In genomic region chr2:92433578-92434374, GRCm38 (mm10) we compare ENCODE assay signal across 8 mouse cellular contexts. TPM values are rescaled to one million over a fixed set of nuclear protein-coding genes. Genes with fewer than 3 reads are reported as not detected.
DNase-seq lines count a peak whose midpoint lies in the region; ATAC-seq lines count a peak whose summit lies in the region.

Gene Cry2, minus strand, starts transcription at chr2:92434043.

- under 1% methylated on average over 76 of the region's 76 CpGs for WGBS in heart, embryonic 14.5 days
- under 1% methylated on average over 76 of the region's 76 CpGs for WGBS in liver, embryonic 13.5 days (ENCODE audit: insufficient replicate concordance)
- WGBS in stomach, embryonic 16.5 days: under 1% methylated on average over 76 of the region's 76 CpGs

- H3K4me2 ChIP-seq in heart, embryonic 14.5 days (ENCODE audit: low read length): peak within 1 kb of the TSS; percentile 93
- H3K4me2 ChIP-seq in liver, embryonic 13.5 days: peak within 1 kb of the TSS; percentile 99
- peak within 1 kb of the TSS; percentile 92 for H3K4me2 ChIP-seq in stomach, embryonic 16.5 days (ENCODE audit: low read depth, low read length)

- H3K9ac ChIP-seq in heart, embryonic 14.5 days (ENCODE audit: low read length): peak within 1 kb of the TSS; percentile 88
- peak within 1 kb of the TSS; percentile 88 for H3K9ac ChIP-seq in liver, embryonic 13.5 days
- peak within 1 kb of the TSS; percentile 82 for H3K9ac ChIP-seq in stomach, embryonic 16.5 days (ENCODE audit: low read length)

- peaks cover 3% of the 10 kb centered on the region; the same call in 1 of the 2 replicates for H3K9me3 ChIP-seq in heart, embryonic 14.5 days (ENCODE audit: control insufficient read depth, low read length)
- no peaks in the 10 kb centered on the region; the same call in 1 of the 2 replicates for H3K9me3 ChIP-seq in liver, embryonic 13.5 days (replicated peaks)
- no peaks in the 10 kb centered on the region for H3K9me3 ChIP-seq in stomach, embryonic 16.5 days (replicated peaks; ENCODE audit: control insufficient read depth, low read length)

- peak within 1 kb of the TSS; percentile 76 to 93 for H3K4me3 ChIP-seq in heart, embryonic 14.5 days (ENCODE audit: control insufficient read depth in 1 of 2, insufficient read depth in 1 of 2, low read depth in 1 of 2, low read length in 2 of 2)
- H3K4me3 ChIP-seq in liver, embryonic 13.5 days (replicated peaks): peak within 1 kb of the TSS; percentile 82
- peak within 1 kb of the TSS; percentile 75 for H3K4me3 ChIP-seq in stomach, embryonic 16.5 days (replicated peaks; ENCODE audit: low read length)

- peaks cover 32 to 46% of the 10 kb centered on the region in 2 experiments for H3K4me1 ChIP-seq in heart, embryonic 14.5 days (ENCODE audit: control insufficient read depth in 2 of 2, insufficient read depth in 2 of 2, low read length in 2 of 2)
- peaks cover 69% of the 10 kb centered on the region for H3K4me1 ChIP-seq in liver, embryonic 13.5 days (replicated peaks)
- peaks cover 43% of the 10 kb centered on the region for H3K4me1 ChIP-seq in stomach, embryonic 16.5 days (ENCODE audit: control insufficient read depth, insufficient read depth, low read length)

- peak; percentile 95 for ATAC-seq in CD4-positive, CD25-positive, alpha-beta regulatory T cell, adult 4 months
- ATAC-seq in heart, embryonic 14.5 days (ENCODE audit: insufficient number of reproducible peaks, insufficient read depth, low FRiP score, low read depth): peak; percentile 99
- ATAC-seq in liver, embryonic 13.5 days (ENCODE audit: low read depth): peak; percentile 97
- peak; percentile 98 for ATAC-seq in stomach, embryonic 16.5 days (ENCODE audit: insufficient read depth, low FRiP score)

- peaks cover 6% of the 10 kb centered on the region for H3K27me3 ChIP-seq in heart, embryonic 14.5 days (ENCODE audit: control insufficient read depth, insufficient read depth, low read length)
- H3K27me3 ChIP-seq in liver, embryonic 13.5 days: no peaks in the 10 kb centered on the region
- no peaks in the 10 kb centered on the region for H3K27me3 ChIP-seq in stomach, embryonic 16.5 days (ENCODE audit: control insufficient read depth, insufficient read depth, low read length)

- H3K27ac ChIP-seq in heart, embryonic 14.5 days (replicated peaks in 1 of 2; ENCODE audit: control insufficient read depth in 1 of 2, insufficient read depth in 1 of 2, low read depth in 2 of 2, low read length in 2 of 2): peak within 1 kb of the TSS; percentile 53 to 56; a peak in 3 of 4 replicates
- peak within 1 kb of the TSS; percentile 75 for H3K27ac ChIP-seq in liver, embryonic 13.5 days
- H3K27ac ChIP-seq in stomach, embryonic 16.5 days (ENCODE audit: low read length): peak within 1 kb of the TSS; percentile 76

- no peaks in the 10 kb centered on the region for H3K36me3 ChIP-seq in heart, embryonic 14.5 days (ENCODE audit: control insufficient read depth, insufficient read depth, low read length)
- H3K36me3 ChIP-seq in liver, embryonic 13.5 days: peaks cover 6% of the 10 kb centered on the region
- no peaks in the 10 kb centered on the region for H3K36me3 ChIP-seq in stomach, embryonic 16.5 days (ENCODE audit: control insufficient read depth, insufficient read depth, low read length)

- peak; percentile 97 for DNase-seq in c-Kit-negative CD71-positive TER-119-positive erythroid progenitor cells, embryonic 14.5 days (ENCODE audit: low read depth, low spot score)
- DNase-seq in fibroblast of lung, adult 2 months (ENCODE audit: low read depth): peak; percentile 97
- DNase-seq in kidney, postnatal 14 days: peak; percentile 99
- DNase-seq in liver, embryonic 13.5 days: peak; percentile 98
- peak; percentile 98 for DNase-seq in neural tube, embryonic 10.5 days (ENCODE audit: extremely low spot score, low spot score)

RNA-seq across cellular contexts. Expression of gene Cry2, which starts in this region (rescaled TPM):
- polyA plus RNA-seq in CD4-positive, CD25-positive, alpha-beta regulatory T cell, adult 4 months (2017; shearing (Covaris generic)): 10 to 100 TPM; 10.6 to 13.4 TPM
- 15.6 and 17.8 TPM in 2 replicates for polyA plus RNA-seq in heart, embryonic 14.5 days (2014; fragmentation: Nextera tagmentation; extraction: Ambion mirVana)
- polyA plus RNA-seq in liver, embryonic 13.5 days (2015; fragmentation: Nextera tagmentation; extraction: Ambion mirVana): 9.1 and 10.7 TPM in 2 replicates
- 23.4 and 26.5 TPM in 2 replicates for polyA plus RNA-seq in stomach, embryonic 16.5 days (2015; fragmentation: Nextera tagmentation; extraction: Ambion mirVana)

Comparison
In these comparisons a context has a peak if more than half of its experiments do, and no peak if none do; other contexts are left out.
1. Peak in every context shown above with its lines: DNase-seq, ATAC-seq, H3K4me3 ChIP-seq and H3K27ac ChIP-seq.